Mouse (Mus musculus) kidney, embryonic 16.5 days (tissue): Measurements from ENCODE around the gene Mark4. TPM values are rescaled to one million over a fixed set of nuclear protein-coding genes. Genes with fewer than 3 reads are reported as not detected.

Experiments used
- ATAC-seq: fragments of 200-750 bp; cut with Nextera tagmentation; 2 replicates; pipeline ENCODE4 v1.8.0; 2017; ENCODE audit warnings: moderate TSS enrichment; ENCODE audit not compliant: low FRiP score, low TSS enrichment
- H3K27ac ChIP-seq: fragments of 300-500 bp; sonication (generic); 2 replicates; pipeline ENCODE4 v1.5.1; 2014; ENCODE audit warnings: low read length
- H3K27me3 ChIP-seq: fragments of 300-500 bp; sonication (generic); 2 replicates; pipeline ENCODE4 v1.6.1; 2014; ENCODE audit warnings: low read length, control low read depth, mixed read lengths; ENCODE audit not compliant: insufficient read depth
- H3K36me3 ChIP-seq: fragments of 300-500 bp; sonication (generic); 2 replicates; pipeline ENCODE4 v1.6.1; 2014; ENCODE audit warnings: low read length, control low read depth, mixed read lengths; ENCODE audit not compliant: insufficient read depth
- H3K4me1 ChIP-seq: fragments of 300-500 bp; sonication (generic); 2 replicates; pipeline ENCODE4 v1.6.1; 2014; ENCODE audit warnings: low read length, control low read depth, mixed read lengths; ENCODE audit not compliant: insufficient read depth
- H3K4me2 ChIP-seq: fragments of 300-500 bp; sonication (generic); replicated peaks from 2 replicates; pipeline ENCODE4 v1.6.1; 2014; ENCODE audit warnings: low read depth, low read length
- H3K4me3 ChIP-seq: fragments of 300-500 bp; sonication (generic); 2 replicates; pipeline ENCODE4 v1.5.1; 2014; ENCODE audit warnings: mild to moderate bottlenecking, low read length
- H3K9ac ChIP-seq: fragments of 300-500 bp; sonication (generic); replicated peaks from 2 replicates; pipeline ENCODE4 v1.6.1; 2014; ENCODE audit warnings: low read length
- H3K9me3 ChIP-seq: fragments of 300-500 bp; sonication (generic); 2 replicates; pipeline ENCODE4 v1.6.1; 2016; ENCODE audit warnings: low read length, control low read depth
- WGBS: fragments of 180-500 bp; shearing (Covaris S2); extraction: QIAGEN DNeasy Blood & Tissue Kit; methylation state at CpG from one replicate; pipeline ENCODE4 v1.1.7; 2014; 5-methylcytosine and 5-hydroxymethylcytosine counted together
- polyA plus RNA-seq: library from polyadenylated mRNA; unstranded; fragments of >200 nt; fragmentation: Nextera tagmentation; extraction: Ambion mirVana; gene quantifications from 2 replicates; pipeline ENCODE4 v1.2.1, GENCODE M21; 2015

Mark4 gene
- 6.8 and 6.9 TPM in 2 replicates for polyA plus RNA-seq

- peak within 1 kb of the TSS; percentile 91 for H3K9ac ChIP-seq
- peaks cover 19% of the 10 kb centered on the region for H3K4me1 ChIP-seq
- peak within 1 kb of the TSS; percentile 75 for H3K27ac ChIP-seq
- ATAC-seq = peak; percentile 81
- WGBS = 3% methylated on average over 12 of the region's 42 CpGs
- H3K27me3 ChIP-seq = no peaks in the 10 kb centered on the region
- peak within 1 kb of the TSS; percentile 84 for H3K4me2 ChIP-seq
- no peaks in the 10 kb centered on the region for H3K9me3 ChIP-seq
- H3K4me3 ChIP-seq = peak within 1 kb of the TSS; percentile 94
- H3K36me3 ChIP-seq = no peaks in the 10 kb centered on the region
These were observed at the start of gene Mark4 for GRCm38 (mm10) chr7:19458591-19459111. Mark4 (minus strand) TSS chr7:19458821.

- Histone ChIP-seq H3K9ac (peak overlapping the region; percentile 86), H3K36me3 (no peaks in the 10 kb centered on the region), H3K4me3 (peak overlapping the region; percentile 74), H3K27me3 (no peaks in the 10 kb centered on the region), H3K27ac (no peak overlapping the region), H3K4me1 (peaks cover 23% of the 10 kb centered on the region), H3K4me2 (peak overlapping the region; percentile 84), H3K9me3 (no peaks in the 10 kb centered on the region)
- no peak for ATAC-seq
- WGBS = 3% methylated on average over 18 of the region's 18 CpGs
These were observed 49.0 kb upstream of the Mark4 start for GRCm38 (mm10) chr7:19507612-19507981.

- Histone ChIP-seq H3K4me3 (peak overlapping the region; percentile 74), H3K4me2 (peak overlapping the region; percentile 84), H3K9ac (peak overlapping the region; percentile 86), H3K4me1 (peaks cover 23% of the 10 kb centered on the region), H3K27me3 (no peaks in the 10 kb centered on the region), H3K9me3 (no peaks in the 10 kb centered on the region), H3K27ac (no peak overlapping the region), H3K36me3 (no peaks in the 10 kb centered on the region)
- ATAC-seq = 0 out of 2 replicates have a peak, but pooled peaks have one; percentile 18
- WGBS = under 1% methylated on average over 61 of the region's 71 CpGs
These were observed 48.5 kb upstream of the Mark4 start for GRCm38 (mm10) chr7:19506969-19507611.

- Histone ChIP-seq H3K9ac (no peak overlapping the region), H3K4me2 (0 out of 2 replicates have a peak overlapping the region, but pooled peaks have one; percentile 84)
- ATAC-seq = no peak
These were observed 47.7 kb upstream of the Mark4 start for GRCm38 (mm10) chr7:19506326-19506725.

GRCm38 (mm10) chr7:19503481-19504068 is 45.0 kb upstream of the Mark4 start:
- H3K36me3 ChIP-seq = no peaks in the 10 kb centered on the region
- no peak for ATAC-seq
- no peaks in the 10 kb centered on the region for H3K9me3 ChIP-seq
- no peak overlapping the region for H3K27ac ChIP-seq
- peaks cover 15% of the 10 kb centered on the region for H3K4me1 ChIP-seq
- H3K4me2 ChIP-seq = no peak overlapping the region
- no peak overlapping the region for H3K4me3 ChIP-seq
- WGBS = 31% methylated on average over 5 of the region's 5 CpGs
- no peaks in the 10 kb centered on the region for H3K27me3 ChIP-seq
- H3K9ac ChIP-seq = no peak overlapping the region

More at GRCm38 (mm10) chr7:19506326-19506725, 47.7 kb upstream of the Mark4 start:
- H3K9me3 ChIP-seq = no peaks in the 10 kb centered on the region
- H3K4me3 ChIP-seq = no peak overlapping the region
- H3K36me3 ChIP-seq = no peaks in the 10 kb centered on the region
- H3K27me3 ChIP-seq = no peaks in the 10 kb centered on the region
- no peak overlapping the region for H3K27ac ChIP-seq
- 35% methylated on average over 6 of the region's 6 CpGs for WGBS
- peaks cover 23% of the 10 kb centered on the region for H3K4me1 ChIP-seq

GRCm38 (mm10) chr7:19501658-19502057 is 43.0 kb upstream of the Mark4 start:
- no peak overlapping the region for H3K4me2 ChIP-seq
- peaks cover 4% of the 10 kb centered on the region; the same call in 1 of the 2 replicates for H3K4me1 ChIP-seq
- no peak for ATAC-seq
- no peaks in the 10 kb centered on the region for H3K9me3 ChIP-seq
- no peak overlapping the region for H3K9ac ChIP-seq
- H3K36me3 ChIP-seq = no peaks in the 10 kb centered on the region
- H3K4me3 ChIP-seq = no peak overlapping the region
- no peak overlapping the region for H3K27ac ChIP-seq
- 66% methylated on average over 4 of the region's 4 CpGs for WGBS
- H3K27me3 ChIP-seq = no peaks in the 10 kb centered on the region

DNA sequence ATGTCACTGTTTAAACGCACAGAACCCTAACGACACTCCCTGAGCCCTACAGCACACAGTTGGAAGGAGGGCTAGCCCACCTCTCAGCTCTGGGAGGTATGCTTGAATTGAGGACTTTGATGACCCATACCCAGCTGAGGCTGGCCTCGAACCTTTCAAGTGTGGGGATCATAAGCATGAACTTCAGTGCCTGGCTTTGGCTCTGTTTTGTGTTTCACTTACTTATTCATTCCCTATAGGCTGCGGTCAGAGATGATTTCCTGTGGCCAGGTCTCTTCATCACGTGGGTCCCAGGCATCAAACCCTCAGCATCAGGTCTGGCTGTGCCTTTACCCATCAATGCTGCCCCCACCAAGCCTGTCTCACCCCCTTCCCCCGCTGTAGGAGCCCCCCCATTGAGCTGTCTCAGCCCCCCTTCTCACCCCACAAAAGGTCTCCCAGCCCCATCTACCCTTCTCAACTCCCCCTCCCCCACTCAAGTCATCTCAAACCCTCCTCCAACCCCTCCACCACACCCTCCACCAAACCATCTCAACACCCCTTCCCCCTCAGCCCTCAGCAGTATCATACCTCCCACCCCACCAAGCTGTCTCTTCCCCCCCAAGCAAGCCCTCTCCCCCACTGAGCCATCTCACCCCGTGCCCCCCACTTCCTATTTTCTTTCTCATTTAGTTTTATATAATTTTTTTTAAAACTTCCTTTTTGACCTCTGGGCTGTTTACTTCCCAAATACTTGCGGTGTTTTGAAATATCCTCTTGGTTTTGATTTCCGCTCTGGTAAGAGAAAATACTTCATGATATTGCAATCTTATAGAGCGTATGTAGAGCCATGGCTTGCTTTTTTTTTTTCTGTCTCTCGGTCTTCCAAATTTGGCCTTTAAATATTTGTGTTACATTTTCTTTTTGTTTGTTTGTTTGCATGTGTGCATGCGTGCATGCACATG is 42.1 kb upstream of the Mark4 start:
- Histone ChIP-seq H3K4me1 (peaks cover 2% of the 10 kb centered on the region; the same call in 1 of the 2 replicates), H3K9ac (no peak overlapping the region), H3K27ac (no peak overlapping the region), H3K36me3 (no peaks in the 10 kb centered on the region), H3K4me3 (no peak overlapping the region), H3K9me3 (no peaks in the 10 kb centered on the region), H3K27me3 (no peaks in the 10 kb centered on the region), H3K4me2 (no peak overlapping the region)
- WGBS = 69% methylated on average over 12 of the region's 12 CpGs
- ATAC-seq = no peak

DNA sequence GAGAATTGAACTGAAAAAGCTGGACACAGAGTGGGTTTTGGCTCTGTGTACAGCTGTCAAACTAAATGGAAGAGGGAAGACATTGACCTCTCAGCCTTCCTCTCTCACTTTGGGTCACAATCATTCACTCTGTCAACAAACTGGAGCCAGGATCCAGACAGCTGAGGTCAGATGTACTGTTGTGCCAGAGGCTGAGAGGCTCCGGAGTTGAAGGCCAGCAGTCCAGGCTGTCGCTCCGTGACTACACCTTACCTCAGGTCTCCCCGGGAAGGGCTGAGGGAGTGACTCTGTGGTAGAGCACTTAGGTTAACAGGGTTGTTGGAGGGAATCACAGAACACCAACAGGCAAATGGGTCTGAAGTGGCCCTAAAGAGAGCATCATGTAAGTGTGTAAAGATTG is 39.7 kb upstream of the Mark4 start:
- Histone ChIP-seq H3K27ac (no peak overlapping the region), H3K9ac (no peak overlapping the region), H3K36me3 (no peaks in the 10 kb centered on the region), H3K9me3 (no peaks in the 10 kb centered on the region), H3K4me3 (no peak overlapping the region), H3K4me2 (no peak overlapping the region), H3K4me1 (no peaks in the 10 kb centered on the region; the same call in 1 of the 2 replicates), H3K27me3 (no peaks in the 10 kb centered on the region)
- ATAC-seq = no peak
- WGBS = 41% methylated on average over 4 of the region's 4 CpGs

- H3K36me3 ChIP-seq = no peaks in the 10 kb centered on the region
- H3K4me2 ChIP-seq = no peak overlapping the region
- no peak overlapping the region for H3K4me3 ChIP-seq
- ATAC-seq = no peak
- H3K27ac ChIP-seq = no peak overlapping the region
- H3K4me1 ChIP-seq = peaks cover 4% of the 10 kb centered on the region; the same call in 1 of the 2 replicates
- H3K27me3 ChIP-seq = peaks cover 5% of the 10 kb centered on the region
- H3K9ac ChIP-seq = no peak overlapping the region
- 67% methylated on average over 5 of the region's 5 CpGs for WGBS
- no peaks in the 10 kb centered on the region for H3K9me3 ChIP-seq
These were observed 37.6 kb upstream of the Mark4 start for GRCm38 (mm10) chr7:19496214-19496555.
